ENCODE assay signal across 8 mouse cellular contexts in the genomic region with DNA sequence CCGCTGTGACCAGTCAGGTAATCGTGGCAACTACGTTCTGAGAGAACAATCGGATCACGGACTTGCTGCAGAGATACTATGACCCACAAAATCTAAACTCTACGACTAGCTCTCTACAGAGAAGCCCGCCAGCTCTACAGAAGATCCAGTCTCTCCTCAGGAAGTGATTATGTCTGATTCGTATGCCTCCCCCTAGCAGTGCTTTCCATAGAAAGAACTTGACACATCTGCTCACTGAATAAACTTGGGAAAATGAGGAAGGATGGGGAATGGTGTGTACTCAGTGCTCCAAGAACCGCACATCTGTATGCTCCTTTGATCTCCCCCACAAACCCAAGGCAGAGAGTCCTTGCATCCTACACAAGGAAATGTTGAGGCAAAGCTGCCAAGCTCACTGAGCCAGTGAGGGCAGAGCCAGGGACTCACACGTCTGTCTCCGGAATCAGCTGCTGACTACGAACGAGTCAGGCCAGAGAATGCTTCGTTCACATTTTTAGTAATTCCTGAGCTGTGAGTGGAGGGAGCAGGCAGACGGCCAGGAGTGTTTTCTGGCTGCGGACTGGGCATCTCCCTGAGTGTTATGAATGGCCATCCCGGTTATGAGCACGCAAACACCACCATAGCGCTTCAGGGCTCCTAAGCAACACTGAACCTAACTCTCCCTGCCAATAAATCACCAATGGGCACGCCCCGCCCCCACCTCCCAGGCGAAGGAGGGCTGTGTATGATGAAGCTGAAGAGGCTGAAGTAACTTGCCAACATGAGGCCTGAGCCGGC. TPM values are rescaled to one million over a fixed set of nuclear protein-coding genes. Genes with fewer than 3 reads are reported as not detected.
DNase-seq lines count a peak whose midpoint lies in the region; ATAC-seq and TF ChIP-seq lines count a peak whose summit lies in the region.

No protein-coding gene starts in this region.

- H3K27me3 ChIP-seq in kidney, adult 2 months (replicated peaks; ENCODE audit: control insufficient read depth, insufficient read depth, low read length) = no peaks in the 10 kb centered on the region
- H3K27me3 ChIP-seq in stomach, embryonic 14.5 days (ENCODE audit: control insufficient read depth, insufficient read depth, low read length) = no peaks in the 10 kb centered on the region
- H3K27me3 ChIP-seq in liver, embryonic 12.5 days (replicated peaks) = no peaks in the 10 kb centered on the region

- no peak for TF ChIP-seq POLR2A in kidney, adult 2 months (IDR thresholded peaks at IDR 0.05; ENCODE audit: low read depth, low read length)

- DNase-seq in left cerebral cortex, postnatal 4 days = peak; percentile 64
- no peak for DNase-seq in left cerebral cortex, adult 8-10 months (ENCODE audit: low spot score in 2 of 2)
- DNase-seq in adrenal gland, postnatal 36 days = peak; percentile 57 to 62
- DNase-seq in fibroblast of lung, adult 2 months (ENCODE audit: low read depth) = peak; percentile 96
- DNase-seq in kidney, adult 2 months = peak; percentile 85
- no peak for DNase-seq in thymus, adult 18-20 months

- H3K9ac ChIP-seq in stomach, embryonic 14.5 days (replicated peaks; ENCODE audit: low read depth, low read length) = no peak overlapping the region
- H3K9ac ChIP-seq in liver, embryonic 12.5 days = no peak overlapping the region

- no peaks in the 10 kb centered on the region for H3K36me3 ChIP-seq in kidney, adult 2 months (ENCODE audit: control insufficient read depth, insufficient read depth, low read length)
- H3K36me3 ChIP-seq in stomach, embryonic 14.5 days (ENCODE audit: control insufficient read depth, insufficient read depth, low read length) = no peaks in the 10 kb centered on the region
- H3K36me3 ChIP-seq in liver, embryonic 12.5 days = peaks cover 79% of the 10 kb centered on the region

- peak; percentile 33; the same call in 1 of the 2 replicates for ATAC-seq in stomach, embryonic 14.5 days (ENCODE audit: insufficient number of reproducible peaks, insufficient read depth, low FRiP score, low read depth)
- no peak for ATAC-seq in liver, embryonic 12.5 days

- H3K4me2 ChIP-seq in stomach, embryonic 14.5 days (replicated peaks; ENCODE audit: low read depth, low read length) = no peak overlapping the region
- H3K4me2 ChIP-seq in liver, embryonic 12.5 days = no peak overlapping the region

- intact Hi-C loops in left cerebral cortex, postnatal 4 days (cut with DNase I) = no loop called here

- no peak overlapping the region for H3K27ac ChIP-seq in kidney, adult 2 months (ENCODE audit: insufficient read depth, low read depth, low read length)
- H3K27ac ChIP-seq in stomach, embryonic 14.5 days (ENCODE audit: low read length) = peak overlapping the region; percentile 10; the same call in 1 of the 2 replicates
- no peak overlapping the region for H3K27ac ChIP-seq in liver, embryonic 12.5 days

- H3K9me3 ChIP-seq in stomach, embryonic 14.5 days (ENCODE audit: control insufficient read depth, low read depth, low read length) = no peaks in the 10 kb centered on the region
- H3K9me3 ChIP-seq in liver, embryonic 12.5 days (replicated peaks) = no peaks in the 10 kb centered on the region

- 48% methylated on average over 23 of the region's 23 CpGs for WGBS in kidney, adult 2 months
- WGBS in stomach, embryonic 14.5 days = 72% methylated on average over 23 of the region's 23 CpGs
- WGBS in liver, embryonic 12.5 days (ENCODE audit: insufficient replicate concordance) = 90% methylated on average over 23 of the region's 23 CpGs

- H3K4me3 ChIP-seq in kidney, adult 2 months (ENCODE audit: insufficient read depth, low read depth, low read length) = no peak overlapping the region
- no peak overlapping the region for H3K4me3 ChIP-seq in stomach, embryonic 14.5 days (ENCODE audit: low read depth, low read length)
- no peak overlapping the region for H3K4me3 ChIP-seq in liver, embryonic 12.5 days

- no peak for TF ChIP-seq CTCF in kidney, adult 2 months (conservative IDR thresholded peaks at IDR 0.05; ENCODE audit: insufficient read depth, insufficient read length, low read depth, low read length)

- H3K4me1 ChIP-seq in kidney, adult 2 months (ENCODE audit: control insufficient read depth, insufficient read depth, low read length) = peaks cover 16% of the 10 kb centered on the region
- H3K4me1 ChIP-seq in stomach, embryonic 14.5 days (ENCODE audit: control insufficient read depth, insufficient read depth, low read length) = peaks cover 16% of the 10 kb centered on the region; the same call in 1 of the 2 replicates
- H3K4me1 ChIP-seq in liver, embryonic 12.5 days = peaks cover 23% of the 10 kb centered on the region

RNA-seq across cellular contexts. Expression of a gene that starts 16.6 kb away (rescaled TPM):
- total RNA-seq in left cerebral cortex, postnatal 4 days (2021) = 100 to 1,000 TPM; 111 to 115 TPM
- 100 to 1,000 TPM; 126 to 154 (median 139) TPM for total RNA-seq in left cerebral cortex, adult 8-10 months (2022)
- 10 to 100 TPM; 31.6 to 39.7 TPM for total RNA-seq in adrenal gland, postnatal 36 days (2021)
- 6.9 and 9.1 TPM in 2 replicates for polyA plus RNA-seq in kidney, adult 2 months (2012; rRNA removed)
- 41.6 and 48.1 TPM in 2 replicates for polyA plus RNA-seq in stomach, embryonic 14.5 days (2014; fragmentation: Nextera tagmentation; extraction: Ambion mirVana)
- 29.5 and 31.8 TPM in 2 replicates for polyA plus RNA-seq in liver, embryonic 12.5 days (2016; fragmentation: Nextera tagmentation; extraction: Ambion mirVana)

Comparison
In these comparisons a context has a peak if more than half of its experiments do, and no peak if none do; other contexts are left out.
1. DNase-seq: peak in left cerebral cortex, postnatal 4 days (single experiment), adrenal gland, postnatal 36 days (2 of 2), fibroblast of lung, adult 2 months (single experiment) and kidney, adult 2 months (single experiment); none in left cerebral cortex, adult 8-10 months (0 of 2) and thymus, adult 18-20 months (0 of 2).